Mouse (Mus musculus): ENCODE results near the gene Apba3. TPM values are rescaled to one million over a fixed set of nuclear protein-coding genes. Genes with fewer than 3 reads are reported as not detected.
A peak's percentile ranks its signal among the peaks of the same experiment; 100 is the strongest.

The Apba3 gene
- total RNA-seq, 4 experiments from 2014 or later, result 32.0 to 45.0 (median 39.1) TPM

- DNase-seq (ENCODE audit: low spot score in 2 of 2), result no peak
Measured at GRCm38 (mm10) chr10:81249442-81249841, 17.3 kb upstream of the Apba3 start.

DNA sequence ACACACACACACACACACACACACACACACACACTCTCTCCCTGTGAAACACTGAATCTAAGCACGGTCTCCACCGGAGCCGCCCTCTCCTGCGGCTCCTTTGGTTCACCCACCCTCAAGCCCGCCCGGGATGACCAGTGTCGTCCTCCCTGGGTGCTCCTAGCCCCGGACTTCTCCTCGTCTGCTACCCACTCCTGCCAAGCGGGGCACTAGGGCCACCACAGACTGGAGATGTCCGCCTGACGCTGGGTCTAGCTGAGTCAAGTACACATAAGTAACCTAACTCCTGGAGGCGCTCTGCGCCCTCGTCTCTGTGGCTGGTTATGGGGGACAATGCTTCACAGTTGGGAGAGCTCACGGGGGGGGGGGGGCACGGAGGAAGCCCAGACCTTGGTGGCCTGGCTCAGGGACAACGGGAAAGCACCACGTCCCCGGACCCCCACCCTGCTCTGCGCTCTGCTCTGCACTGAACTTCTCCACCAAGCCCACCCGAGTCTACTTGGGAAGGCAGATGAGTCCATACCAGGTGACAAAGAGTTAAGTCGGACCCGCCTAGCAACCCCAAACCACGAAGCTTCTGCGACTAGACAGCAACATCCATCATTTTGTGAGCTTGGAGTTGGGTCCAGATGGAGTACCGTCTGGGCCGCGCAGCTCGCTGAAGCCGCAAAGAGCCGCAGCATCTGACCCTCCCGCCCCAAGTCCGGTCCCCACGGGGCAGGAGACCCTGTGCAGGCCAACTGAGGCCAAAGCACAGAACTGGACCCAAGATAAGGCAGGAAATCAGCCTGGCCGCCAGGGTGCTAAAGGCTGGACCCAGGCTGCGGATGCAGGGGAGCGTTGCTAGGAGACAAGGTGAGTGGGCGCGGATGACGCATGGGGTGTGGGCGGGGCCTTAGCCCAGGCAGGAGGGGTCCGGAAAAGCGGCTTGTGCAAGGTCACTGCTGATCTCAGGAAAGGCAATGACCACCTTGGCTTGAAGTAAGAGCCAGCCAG is 14.0 kb upstream of the Apba3 start, which contains the start of gene Matk:
Matk (plus strand) TSS at position 512 of the 996 bp plus-strand sequence.
- peak; percentile 84 to 89 for DNase-seq (ENCODE audit: low spot score in 2 of 2)

DNA sequence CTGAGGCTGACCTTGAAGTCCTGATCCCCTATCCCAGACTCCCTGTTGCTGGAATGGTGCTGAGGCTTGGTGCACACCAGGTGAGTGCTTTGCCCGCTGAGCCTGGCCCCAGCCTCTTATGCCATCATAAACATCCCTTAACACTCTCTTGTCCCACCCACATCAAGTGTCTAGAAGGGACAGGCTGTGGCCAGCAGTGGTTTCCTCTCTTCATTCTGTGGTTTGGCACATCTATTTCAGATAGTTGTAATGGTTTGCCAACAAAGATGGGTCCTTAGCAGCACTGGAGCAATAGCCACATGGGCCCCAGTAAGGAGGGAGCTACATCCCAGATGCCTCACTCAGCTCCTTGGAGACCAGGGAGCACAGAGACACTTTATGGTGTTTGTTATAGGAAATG is 11.9 kb upstream of the Apba3 start:
- no peak for DNase-seq (ENCODE audit: low spot score in 2 of 2)

DNA sequence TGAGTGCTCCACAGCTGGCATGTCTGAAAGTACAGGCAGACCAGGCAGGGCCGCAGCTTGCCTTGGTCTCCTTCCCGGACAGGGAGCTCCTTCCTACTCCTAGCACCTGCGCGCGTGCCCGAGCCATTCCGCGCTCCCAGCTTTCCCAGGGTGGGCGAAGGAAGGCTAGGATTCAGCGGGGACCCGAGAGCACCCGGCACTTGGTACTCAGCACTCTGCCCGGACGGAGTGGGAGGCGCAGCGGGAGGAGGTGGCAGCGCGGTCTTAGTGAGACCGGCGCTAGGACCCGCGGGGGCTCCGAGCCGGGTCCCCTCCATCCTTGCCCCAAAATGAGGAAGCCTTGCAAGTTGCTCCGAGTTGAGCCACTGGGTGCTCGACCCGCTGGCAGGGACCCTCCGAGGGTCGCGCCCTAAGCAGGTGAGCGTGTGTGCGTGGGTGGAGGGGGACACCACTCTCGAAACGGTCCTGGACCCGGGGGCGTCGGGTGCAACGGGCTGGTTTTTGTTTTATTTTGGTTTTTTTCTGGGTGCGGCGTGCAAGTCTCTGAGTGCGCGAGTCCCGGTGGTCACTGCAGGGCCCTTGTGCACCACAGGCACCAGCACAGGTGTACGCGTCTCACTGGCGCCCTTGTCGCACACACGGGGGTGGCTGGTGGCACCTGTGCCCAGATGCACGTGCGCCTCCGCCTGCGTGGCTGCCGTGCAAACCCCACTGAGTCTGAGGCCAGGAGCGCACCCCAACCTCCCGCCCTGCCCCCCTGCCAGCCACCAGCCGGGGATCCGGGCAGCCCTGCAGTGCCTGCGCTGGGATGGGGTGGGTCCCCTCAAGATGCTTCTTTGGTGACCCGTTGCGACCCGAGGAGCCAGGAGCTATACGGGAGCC is 9.4 kb upstream of the Apba3 start:
- DNase-seq (ENCODE audit: low spot score in 2 of 2), result peak in 1 of 2 experiments; percentile 52

GRCm38 (mm10) chr10:81259225-81259884 is 7.4 kb upstream of the Apba3 start:
- DNase-seq (ENCODE audit: low spot score in 2 of 2), result no peak

DNA sequence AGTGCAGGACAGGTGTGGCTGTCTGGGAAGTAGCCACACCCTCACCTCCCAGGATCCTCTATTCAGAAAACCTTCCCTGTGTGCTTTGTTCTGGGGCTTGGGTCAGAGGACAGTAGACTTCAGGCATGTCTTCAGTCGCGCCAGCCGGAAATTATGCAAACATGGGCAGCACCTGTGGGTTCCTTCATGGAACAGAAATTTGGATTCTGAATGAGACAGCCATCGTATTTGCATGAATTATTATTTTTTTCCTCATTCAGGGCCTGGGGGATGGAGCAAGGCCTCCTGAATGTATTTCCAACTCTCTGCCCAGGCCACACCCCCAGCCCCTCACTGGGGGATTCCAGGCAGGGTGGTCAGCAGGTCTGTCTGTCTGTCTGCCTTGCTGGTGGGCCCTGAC is 5.7 kb upstream of the Apba3 start:
- no peak for DNase-seq (ENCODE audit: low spot score in 2 of 2)

GRCm38 (mm10) chr10:81265540-81265939 is 1.2 kb upstream of the Apba3 start:
- no peak for DNase-seq (ENCODE audit: low spot score in 2 of 2)

DNA sequence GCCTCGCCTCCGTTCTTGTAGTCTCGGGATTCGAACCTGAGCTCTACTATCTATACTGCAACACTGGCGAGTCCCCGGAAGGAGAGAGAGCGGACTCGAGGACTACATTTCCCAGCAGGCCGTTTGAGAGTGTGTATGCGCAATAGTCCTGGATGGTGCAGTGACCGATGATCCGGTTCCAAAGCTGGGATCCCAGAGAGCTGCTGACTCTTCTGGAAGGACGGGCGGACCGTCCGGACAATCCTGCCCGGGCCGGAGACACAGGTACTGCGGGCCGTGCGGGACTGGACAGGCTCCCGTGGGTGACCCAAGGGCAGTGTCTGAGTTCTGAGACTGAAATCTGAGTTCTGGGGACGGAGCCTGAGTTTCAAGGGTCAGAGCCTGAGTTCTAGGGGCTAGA is 1.3 kb downstream of the Apba3 start:
- peak; percentile 85 for DNase-seq (ENCODE audit: low spot score in 2 of 2)

- no peak for DNase-seq (ENCODE audit: low spot score in 2 of 2)
Measured at GRCm38 (mm10) chr10:81268643-81269412, 2.1 kb downstream of the Apba3 start.

GRCm38 (mm10) chr10:81272356-81272755 is 5.6 kb downstream of the Apba3 start:
- DNase-seq (ENCODE audit: low spot score in 2 of 2), result no peak

DNA sequence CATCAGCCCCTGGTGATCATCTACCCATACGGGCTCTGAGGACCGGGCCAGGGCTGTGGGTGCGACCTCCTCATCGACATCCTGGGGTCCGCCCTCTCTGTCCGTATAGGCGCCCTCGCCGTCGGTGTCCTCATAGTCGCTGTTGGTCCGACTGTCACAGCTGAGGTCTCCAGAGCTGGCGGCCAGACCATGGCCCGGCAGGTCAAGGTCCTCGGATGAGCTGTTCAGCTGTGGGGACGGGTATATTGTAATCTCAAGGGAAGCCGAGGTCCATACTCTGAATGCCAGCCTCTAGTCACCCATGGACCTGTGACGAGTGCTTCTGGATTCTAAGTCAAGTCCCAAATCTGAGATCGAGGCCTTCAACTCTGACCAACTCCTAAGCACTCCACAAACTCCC is 7.1 kb downstream of the Apba3 start:
- DNase-seq (ENCODE audit: low spot score in 2 of 2), result no peak

- DNase-seq (ENCODE audit: low spot score in 2 of 2), result no peak
Measured at GRCm38 (mm10) chr10:81277676-81278075, 10.9 kb downstream of the Apba3 start.

DNA sequence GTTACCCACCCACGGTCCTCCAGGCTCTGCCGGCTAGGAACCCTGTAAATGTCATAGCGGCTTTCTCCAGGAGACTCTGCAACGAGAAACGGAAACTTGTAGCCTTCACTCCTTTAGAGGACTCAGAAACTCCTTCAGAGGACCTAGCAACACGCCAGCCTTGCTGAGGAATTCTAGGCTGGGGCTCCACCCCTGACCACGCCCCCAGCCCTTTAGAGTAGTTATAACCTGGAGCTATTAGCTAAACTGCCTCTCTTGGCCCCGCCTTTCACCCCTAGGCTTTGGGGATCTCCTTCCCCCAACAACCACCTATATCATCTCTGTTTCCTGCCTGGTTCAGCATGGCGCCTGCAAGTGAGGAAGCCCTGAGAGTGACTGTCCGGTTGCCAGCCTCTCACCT is 12.7 kb downstream of the Apba3 start:
- no peak for DNase-seq (ENCODE audit: low spot score in 2 of 2)

DNA sequence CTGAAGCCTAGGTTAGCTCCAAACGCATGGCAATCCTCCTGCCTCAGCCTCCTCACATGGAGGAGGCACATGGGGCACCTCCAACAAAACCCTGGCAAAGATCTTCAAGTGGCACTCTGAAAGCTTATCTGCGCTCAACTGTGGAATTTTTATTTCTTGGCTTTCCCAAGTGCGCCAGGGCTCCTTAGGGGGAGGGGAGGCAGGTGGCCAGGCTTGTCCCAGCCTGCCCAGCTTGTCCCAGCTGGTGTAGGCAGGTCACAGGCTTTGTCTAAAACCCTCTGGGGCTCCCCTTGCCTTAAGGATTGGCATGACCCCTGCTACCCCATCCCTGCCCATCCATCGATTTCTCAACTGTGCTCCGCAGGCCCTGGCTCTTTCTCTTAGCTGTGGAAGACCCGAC is 17.4 kb downstream of the Apba3 start:
- DNase-seq (ENCODE audit: low spot score in 2 of 2), result no peak

DNA sequence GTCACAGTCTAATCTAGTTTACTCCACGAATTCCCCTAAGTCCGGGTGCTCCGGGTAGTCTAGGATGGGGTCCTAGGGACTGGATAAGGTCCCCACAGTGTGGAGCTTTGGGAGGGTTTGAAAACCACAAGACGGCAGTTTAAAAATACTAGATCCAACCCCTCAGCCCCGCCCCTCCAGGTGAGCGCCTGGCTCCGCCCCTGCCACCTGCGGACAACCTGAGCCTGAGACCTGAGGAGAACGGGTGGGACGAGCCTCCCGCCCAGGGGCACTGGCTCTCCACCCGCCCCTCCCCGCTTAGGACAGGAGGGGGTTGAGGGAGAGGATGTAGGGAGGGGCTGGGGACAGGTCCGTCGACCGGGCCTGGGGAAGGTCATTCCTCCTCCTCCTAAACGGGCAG is 18.0 kb downstream of the Apba3 start:
- DNase-seq (ENCODE audit: low spot score in 2 of 2), result no peak

DNA sequence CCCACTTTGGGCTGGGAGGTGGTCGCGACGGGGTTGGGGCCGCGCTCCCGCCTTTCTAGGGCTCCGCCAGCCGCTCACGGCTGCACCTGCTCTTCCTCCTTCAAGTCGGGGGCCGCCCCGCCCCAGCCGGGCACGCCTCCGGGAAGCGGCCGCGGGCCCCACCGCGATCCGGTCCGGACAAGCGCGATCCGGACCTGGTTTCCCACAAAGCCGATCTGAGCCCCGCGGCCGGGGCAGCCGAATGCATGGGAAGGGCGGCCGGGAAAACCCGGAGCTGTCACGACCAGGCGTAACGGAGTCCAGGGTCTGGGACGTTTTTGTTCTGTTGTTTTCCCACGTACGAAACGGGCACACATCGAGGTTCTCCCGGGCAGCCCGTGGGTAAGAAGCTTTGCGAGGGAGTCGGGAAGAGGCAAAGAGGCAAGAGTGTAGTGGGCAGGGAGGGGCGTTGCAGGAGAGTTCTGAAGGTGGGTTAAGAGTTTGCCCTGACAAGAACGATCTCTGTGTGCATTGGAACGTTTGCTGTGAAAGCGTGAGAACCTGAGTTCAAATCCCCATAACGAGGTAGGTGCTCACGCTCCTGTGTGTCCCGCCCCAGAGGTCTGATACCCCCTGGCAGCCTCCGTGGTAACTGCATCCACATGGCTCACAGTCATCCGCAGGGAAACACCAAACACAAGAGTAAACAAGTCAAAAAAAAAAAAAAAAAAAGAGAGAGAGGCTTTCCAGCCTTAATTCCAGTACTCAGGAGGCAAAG is 19.1 kb downstream of the Apba3 start:
- peak in 1 of 2 experiments; percentile 72 for DNase-seq (ENCODE audit: low spot score in 2 of 2)

- no peak for DNase-seq (ENCODE audit: low spot score in 2 of 2)
Measured at GRCm38 (mm10) chr10:81286586-81286985, 19.8 kb downstream of the Apba3 start.

DNA sequence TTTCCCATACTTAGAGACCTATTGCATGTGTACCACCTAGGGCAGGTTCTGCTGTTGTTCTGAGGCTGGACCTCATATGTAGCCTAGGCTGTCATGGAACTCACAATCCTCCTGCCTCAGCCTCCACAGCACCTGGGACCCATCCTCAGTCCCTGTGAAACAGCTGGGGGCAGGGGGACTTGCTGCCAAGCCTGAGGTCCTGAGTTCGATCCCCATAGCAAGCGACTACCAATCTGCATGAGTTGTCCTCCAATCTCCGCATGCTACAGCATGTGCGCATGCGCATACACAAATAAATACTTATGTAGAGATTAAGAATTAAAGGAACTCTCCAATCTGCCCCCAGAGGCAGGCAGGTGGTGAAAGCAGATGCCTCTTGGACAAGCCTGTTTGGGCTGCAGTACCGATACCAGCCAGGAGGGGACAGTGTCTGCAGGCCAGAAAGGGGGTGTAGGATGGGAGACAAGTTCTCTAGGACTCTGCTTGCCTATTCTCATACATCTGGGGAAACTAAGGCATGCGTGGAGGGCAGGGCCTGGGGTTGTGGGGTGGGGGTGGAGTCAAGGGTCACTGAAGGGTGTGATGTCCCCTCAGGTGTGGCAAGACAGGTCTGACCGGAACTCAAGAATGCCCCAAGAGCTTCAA is 20.9 kb downstream of the Apba3 start:
- no peak for DNase-seq (ENCODE audit: low spot score in 2 of 2)

DNA sequence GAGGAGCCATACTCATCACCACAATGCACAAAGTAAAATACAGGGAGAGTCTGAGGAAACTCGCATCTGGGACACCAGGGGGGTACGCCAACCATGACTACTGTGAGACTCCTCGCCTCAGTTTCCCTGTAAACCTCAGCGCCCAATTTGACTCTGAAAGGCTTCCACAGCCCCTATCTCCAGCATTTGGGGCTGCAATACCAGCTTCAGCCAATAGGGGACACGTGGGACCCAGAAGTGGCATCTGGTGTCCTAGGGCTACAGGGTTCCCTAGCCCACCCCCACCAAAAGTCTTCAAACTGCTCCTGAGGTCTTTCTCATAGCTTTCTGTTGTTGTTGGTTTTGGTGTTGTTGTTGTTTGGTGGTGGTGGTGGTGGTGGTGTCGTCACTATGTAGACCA is 21.8 kb downstream of the Apba3 start:
- DNase-seq (ENCODE audit: low spot score in 2 of 2), result no peak
